Mouse (Mus musculus): ENCODE data around the gene Gramd1b.
A peak's percentile ranks its signal among the peaks of the same experiment; 100 is the strongest.

Gramd1b gene

DNA sequence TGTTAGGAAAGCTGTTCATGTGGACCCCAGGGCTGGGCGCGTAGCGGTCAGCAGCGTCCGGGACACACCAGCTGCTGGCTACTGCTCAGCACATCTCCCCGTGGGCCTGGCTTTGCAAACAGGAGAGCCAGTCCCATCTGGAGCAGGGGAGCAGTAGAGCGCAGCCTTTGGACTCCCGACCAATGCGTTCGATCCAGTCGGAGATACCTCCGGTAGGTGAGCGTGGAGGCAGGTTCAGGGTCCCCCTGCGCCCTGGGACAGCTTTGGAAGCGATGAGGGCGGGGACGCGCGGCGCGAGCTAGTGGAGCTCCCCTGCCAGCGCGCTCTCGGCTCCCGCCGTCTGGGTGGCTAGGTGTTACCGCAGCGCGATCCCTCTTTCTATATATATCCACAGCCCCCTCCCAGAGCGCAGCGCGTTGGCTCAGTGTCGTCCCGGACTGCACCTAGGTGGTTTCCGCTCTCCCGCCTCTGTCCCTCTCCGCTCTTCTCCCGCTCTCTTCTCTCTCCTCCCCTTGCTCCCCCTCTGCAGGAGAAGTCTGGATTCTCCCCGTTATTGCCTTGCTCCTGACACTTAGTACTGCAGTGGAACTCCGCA lies at the start of gene Gramd1b:
Gramd1b (minus strand) TSS at position 357 of the 595 bp plus-strand sequence.
- DNase-seq (ENCODE audit: low spot score in 2 of 2), result peak in 1 of 2 experiments; percentile 41

DNA sequence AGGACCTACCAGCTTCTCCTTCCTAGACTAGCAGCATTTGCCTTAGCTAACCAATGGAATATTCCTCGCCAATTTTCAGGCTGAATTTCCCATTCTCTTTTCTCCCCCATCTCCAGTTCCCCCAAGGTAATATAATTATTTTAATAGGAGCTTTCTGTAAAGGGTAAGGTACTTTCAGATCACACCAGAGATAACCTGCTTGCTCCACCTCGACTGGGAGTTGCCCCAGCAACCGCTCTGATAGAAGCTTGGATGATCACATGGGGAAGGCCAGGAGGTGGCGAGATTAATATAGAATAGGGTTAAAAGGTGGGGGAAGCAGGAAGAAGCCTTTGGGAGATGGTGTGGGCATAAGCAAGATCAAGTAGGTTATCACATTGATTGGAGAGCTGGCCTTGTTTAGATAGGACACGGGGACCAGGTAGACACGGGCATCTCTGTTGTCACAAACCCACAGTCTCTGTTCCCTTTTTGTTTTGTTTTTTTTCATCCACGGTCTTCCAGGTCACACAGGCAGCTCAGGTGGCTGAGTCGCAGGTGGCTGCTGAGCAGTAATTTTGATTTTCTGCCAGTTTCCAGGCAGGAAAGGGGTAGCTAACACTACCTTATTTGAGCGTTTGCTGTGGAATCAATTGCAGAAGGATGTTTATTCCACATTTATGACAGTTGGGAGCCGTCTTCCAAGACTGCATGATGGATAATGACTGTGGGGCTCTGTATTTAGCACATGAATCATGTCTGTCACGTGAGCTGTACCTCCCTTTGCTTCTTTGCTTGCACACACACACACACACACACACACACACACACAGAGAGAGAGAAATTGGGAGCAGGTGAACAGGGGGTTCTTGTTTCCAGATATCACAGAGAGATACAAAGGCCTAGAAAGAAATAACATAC lies 47.8 kb upstream of the Gramd1b start:
- no peak for DNase-seq (ENCODE audit: low spot score in 2 of 2)

DNA sequence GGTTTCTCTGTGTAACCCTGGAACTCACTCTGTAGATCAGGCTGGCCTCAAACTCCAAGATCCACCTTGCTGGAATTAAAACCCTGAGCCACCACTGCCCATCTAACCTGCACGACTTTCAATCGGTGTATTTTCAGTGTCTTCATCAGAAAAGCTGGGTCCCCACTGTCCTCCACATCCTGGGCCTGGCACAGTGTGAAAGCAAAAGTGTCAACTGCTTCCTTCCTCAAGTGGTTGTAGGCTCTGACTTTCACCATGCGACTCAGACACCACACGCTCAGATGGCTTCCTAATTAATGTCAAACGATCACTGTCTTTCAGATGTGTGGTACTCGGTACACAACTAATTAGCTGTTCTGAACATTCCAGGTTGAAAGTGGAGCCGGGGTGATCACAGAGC lies 45.9 kb upstream of the Gramd1b start:
- DNase-seq (ENCODE audit: low spot score in 2 of 2), result no peak

DNA sequence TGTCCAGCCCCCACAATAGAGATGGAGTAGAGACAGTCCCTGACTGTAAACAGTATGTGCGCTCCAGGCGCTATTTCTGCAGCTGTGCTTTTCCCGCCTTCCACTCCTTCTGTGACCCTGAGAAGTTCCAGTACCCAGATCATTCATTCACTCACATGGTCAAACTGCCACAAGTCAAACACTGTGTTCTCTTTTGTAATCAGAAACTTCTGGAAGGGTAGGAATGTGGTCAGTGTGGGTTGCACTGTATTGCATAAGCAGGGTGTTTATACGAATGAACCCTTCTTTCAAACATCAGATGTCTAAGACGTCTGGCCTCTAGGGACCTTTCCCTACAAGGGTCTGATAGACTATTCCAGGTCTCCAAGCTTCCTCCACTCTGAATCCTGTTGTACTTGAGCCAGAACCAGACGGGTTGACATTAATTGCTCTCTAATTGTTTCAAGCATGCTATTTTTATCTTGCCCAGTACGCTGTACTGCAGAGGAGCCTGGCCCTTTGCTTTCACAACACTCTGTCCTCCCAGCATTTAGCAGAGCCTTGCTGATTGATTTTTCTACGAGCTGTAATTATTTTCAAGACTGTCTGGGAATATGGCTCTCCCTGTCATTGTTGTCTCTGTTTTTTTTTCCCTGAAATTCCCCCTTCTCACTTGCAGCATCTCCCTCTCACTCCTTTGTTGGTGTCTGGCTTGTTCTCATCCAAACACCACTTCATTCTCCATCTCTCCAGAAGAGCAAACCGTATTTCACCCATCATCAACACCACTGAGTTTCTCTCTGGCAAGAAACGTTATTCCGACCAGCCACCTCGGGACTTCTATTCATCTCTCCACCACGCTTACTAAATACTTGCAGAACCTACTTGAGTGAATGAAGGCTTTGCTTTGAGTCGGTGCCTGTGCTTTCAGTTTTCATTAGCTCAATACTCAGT lies 44.1 kb upstream of the Gramd1b start:
- no peak for DNase-seq (ENCODE audit: low spot score in 2 of 2)

DNA sequence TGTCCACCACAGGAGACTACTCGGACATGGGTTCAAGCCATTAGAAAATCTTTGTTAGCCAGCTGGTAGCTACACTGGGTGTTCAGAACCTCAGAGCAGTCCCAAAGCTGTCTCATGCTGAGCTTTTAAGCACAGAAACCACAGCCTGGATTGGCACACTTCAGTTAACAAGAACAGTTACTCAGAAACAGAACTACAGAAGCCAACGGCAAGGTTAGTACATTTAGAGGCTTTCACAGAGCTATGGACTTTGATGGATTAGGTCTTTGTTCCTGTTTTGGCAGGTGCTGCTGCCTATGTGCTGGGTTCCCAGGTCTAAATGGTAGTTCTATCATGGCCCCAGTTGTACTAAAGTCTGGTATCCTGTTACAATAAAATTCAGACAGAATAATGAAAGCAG lies 40.1 kb upstream of the Gramd1b start:
- DNase-seq (ENCODE audit: low spot score in 2 of 2), result no peak

DNA sequence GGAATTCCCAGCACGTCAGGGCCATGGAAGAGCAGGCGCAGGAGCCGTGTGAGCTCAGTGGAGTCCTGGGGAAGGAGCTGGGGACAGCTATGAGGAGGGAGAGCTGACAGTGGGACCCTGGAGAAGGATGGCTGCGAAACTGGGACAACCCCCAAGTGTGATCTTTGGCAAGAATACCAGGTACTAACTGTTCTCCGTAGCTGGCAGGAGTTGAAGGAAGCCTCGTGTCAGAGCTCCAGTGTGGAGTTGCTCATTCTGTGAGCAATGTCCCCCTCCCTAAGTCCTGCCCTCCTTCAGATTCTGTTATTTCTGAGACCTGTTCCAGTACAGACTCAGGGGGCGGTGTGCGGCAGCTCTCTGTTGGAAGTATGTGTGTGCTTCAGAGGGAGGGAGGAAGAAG lies 36.9 kb upstream of the Gramd1b start:
- no peak for DNase-seq (ENCODE audit: low spot score in 2 of 2)

DNA sequence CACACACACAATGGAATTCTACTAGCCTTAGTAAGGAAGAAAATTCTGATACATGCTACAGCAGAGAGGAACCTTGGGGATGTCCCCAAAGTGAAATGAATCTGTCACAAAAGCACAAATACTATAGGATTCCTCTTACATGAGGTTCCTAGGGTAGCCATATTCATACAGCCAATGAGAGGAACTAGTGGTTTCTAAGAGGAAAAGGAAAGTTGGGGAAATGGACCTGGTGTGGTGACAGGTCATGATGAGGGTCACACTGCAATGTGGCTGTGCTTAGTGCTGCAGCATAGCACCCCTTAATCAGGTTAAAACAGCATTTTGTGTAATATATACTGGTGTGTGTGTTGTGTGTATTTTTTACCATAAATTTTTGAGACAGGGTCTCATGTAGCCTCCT lies 32.6 kb upstream of the Gramd1b start:
- DNase-seq (ENCODE audit: low spot score in 2 of 2), result no peak

DNA sequence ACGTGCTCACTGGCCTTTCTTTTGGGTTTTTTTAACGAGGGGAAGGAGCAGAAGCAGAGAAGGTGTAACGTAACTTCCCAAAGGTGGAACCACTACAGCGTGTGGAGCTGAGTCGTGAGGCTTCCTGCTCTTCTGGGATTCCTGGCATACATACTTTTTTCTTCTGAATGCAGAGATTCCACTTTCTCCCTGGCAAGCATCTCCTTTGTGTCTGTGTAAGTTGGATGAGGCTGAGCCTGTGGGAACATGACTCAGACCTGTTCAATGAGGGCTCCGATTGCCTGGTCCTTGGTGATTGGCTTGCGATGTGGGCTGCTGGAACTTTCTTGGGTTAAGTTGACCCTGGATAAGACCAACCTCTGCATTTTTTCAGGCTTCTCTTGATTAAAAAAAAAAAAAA lies 28.5 kb upstream of the Gramd1b start:
- no peak for DNase-seq (ENCODE audit: low spot score in 2 of 2)

DNA sequence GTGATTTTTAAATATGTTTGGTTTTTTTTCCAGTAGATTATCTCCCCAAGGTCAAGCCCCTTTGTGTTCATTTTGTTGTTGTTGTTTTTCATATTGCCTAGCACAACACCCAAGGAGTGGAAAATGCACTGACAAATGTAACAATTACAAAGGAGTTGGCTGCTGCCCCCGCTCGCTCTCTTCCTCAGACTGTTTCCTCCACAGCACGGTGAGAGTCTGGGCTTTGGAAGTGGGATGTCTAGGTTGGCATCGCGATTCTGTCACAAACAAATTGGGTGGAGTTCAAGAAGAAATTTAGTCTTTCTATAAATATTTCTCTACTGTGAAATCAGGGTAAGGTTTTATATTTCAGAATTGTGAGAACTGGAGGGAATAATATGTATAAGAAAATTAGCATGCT lies 26.6 kb upstream of the Gramd1b start:
- DNase-seq (ENCODE audit: low spot score in 2 of 2), result no peak

DNA sequence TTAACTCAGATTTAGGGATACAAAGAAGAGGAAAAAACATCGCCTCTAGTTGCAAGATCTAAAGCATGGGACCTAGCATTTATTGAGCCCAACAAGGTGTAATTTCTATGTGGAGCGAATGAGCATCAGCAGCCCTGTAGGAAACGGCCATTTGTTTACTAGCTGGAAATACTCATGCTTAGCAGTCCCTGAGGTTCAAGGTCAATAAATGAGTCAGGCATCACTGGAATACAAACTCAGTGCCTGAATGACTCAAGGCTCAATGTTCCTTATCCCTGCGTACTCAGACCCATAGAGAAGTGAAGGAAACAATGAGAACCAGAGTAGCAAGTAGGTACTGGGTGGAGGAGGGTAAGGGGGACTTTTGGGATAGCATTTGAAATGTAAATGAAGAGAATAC lies 25.2 kb upstream of the Gramd1b start:
- DNase-seq (ENCODE audit: low spot score in 2 of 2), result no peak

DNA sequence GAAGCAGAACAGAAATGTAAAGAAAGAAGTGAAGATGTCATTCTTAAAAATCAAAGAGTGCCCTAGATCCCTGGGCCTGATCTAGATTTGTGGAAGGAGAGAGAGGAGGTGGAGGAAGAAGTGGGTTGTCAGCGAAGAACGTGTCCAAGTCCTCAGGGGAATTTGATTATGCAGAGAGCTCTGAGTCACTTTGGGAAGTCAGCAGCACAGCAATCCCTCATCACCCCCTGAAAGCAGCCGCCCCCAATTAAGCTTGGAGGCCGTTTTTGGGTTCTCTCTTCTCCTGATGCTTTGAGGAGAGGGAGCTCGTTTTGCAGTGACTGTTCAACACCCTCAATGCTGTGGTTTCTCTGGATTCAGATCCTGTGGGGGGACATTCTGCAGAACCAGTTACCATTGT lies 24.1 kb upstream of the Gramd1b start:
- DNase-seq (ENCODE audit: low spot score in 2 of 2), result no peak

DNA sequence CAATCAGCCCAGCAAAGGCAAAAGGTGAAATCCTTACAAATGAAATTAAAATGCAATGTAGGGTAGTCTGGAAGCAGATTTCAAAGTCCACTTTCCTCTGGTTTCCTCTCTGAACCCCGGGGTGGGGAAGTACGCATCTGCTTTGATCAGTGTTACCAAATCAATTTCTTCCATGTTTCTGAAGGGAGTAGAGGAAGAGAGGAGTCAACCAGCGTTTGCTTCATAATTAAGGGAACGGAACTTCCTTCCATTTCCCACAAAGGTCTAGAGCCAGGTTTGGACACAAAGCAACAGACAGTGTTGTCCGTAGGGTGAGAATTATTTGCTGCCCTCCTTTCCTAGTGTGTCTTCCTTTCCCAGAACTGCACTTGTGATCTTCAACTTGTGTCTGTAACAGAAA lies 16.7 kb upstream of the Gramd1b start:
- DNase-seq (ENCODE audit: low spot score in 2 of 2), result no peak

DNA sequence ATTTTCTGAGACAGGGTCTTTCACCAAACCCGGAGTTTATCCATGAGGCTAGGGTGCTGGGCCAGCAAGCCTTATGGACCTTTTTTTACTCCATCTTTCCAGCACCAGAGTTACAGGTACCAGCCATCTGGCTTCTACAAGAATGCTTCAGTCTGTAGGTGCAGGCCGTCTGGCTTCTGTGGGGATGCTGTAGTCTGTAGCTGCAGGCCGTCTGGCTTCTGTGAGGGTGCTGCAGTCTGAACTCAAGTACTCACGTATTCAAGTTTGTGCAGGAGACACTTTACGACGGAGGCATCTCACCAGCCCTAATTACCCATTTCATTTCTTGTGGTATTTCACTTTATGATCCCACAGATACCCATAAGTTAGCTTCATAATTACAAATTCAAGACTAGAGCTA lies 14.0 kb upstream of the Gramd1b start:
- no peak for DNase-seq (ENCODE audit: low spot score in 2 of 2)

DNA sequence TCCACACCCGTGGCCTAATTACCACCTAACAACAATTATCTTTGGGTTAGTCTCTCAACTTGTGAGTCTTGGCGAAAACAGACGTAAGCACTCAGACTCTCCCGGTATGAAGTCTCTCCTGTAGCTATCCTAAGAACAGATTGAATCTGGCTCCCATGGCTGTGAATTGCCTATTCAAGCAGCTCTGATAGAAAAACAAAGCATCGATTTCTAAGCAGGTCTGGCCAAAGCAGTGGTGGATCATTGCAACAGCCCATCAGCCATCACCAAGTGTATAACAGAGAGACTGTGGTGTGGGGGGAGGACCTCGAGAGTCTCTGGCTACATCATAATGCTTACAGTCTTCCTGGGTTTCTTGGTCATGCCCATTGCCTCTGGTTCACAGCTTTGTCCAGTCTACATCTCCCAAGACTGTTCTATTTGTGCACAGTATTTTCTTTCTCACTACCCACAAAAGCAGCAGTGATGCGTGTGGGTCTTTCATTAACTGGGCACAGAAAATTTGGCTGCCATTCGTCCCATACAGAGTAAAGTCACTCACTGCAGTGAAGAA lies 8.5 kb upstream of the Gramd1b start:
- no peak for DNase-seq (ENCODE audit: low spot score in 2 of 2)

DNA sequence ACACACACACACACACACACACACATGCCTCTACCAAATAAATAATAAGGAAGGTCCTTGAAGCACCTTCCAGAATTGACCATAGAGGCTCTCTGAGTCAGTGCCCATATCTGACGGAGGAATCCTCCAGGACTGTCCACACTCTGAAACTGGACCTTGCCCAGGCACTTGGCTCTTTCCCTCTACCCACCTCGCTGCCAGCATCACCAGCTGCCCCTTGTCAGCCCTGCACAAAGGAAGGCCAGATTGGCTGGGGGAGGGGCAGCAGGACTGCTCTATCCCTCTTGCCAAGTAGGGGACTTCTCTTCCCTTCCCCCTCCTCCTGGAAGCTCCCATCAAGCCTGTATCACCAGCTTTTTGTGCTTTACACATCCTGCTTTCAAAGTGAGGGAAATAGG lies 6.5 kb upstream of the Gramd1b start:
- peak; percentile 78 to 96 for DNase-seq (ENCODE audit: low spot score in 2 of 2)

DNA sequence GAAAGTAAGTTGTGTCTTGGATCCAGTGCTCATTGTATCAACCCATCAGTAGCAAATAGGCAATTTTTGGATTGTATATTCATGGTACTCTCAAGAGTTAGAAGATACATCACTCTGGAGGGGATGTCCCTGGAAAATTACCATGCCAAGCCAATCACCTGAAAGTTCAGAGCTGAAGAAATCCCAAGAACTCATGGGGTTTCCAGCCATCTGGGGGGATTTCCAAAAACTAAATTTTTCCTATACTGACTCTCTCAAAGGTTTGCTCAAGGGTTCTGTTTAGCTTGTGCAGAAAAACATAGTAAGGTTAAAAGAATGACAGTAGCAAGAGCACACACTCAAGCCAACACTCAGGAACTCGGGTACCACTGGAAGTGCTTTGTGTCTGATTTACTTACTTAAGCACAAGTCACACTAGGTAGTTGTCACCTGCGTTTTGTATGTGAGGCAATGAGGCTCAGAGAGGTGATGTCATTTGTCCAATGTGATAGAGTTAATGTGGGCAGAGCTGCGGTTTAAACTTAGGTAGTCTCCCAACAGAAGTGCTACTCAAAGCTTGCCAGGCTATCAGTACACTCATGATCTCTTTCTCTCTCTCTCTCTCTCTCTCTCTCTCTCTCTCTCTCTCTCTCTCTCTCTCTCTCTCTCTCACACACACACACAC lies 6.0 kb upstream of the Gramd1b start:
- DNase-seq (ENCODE audit: low spot score in 2 of 2), result no peak

DNA sequence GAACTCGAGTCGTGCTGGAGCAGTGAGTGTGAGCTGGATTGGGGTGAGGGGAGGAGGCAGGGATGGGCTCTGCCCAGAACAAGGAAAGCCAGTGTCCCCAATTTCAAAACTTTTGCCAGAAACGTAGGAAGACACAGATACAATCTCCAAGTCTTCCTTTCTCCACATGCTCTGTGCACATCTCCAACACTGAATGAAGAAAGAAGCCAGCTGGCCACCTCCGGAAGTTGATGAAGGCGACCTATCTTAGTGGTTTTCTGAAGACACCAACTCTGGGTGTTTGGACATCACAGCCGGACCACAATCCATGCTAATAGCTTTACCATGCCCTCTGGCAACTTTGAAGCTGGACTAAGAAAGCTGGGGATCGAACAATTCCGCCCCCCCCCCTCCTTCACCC lies 647 bp downstream of the Gramd1b start:
- no peak for DNase-seq (ENCODE audit: low spot score in 2 of 2)

DNA sequence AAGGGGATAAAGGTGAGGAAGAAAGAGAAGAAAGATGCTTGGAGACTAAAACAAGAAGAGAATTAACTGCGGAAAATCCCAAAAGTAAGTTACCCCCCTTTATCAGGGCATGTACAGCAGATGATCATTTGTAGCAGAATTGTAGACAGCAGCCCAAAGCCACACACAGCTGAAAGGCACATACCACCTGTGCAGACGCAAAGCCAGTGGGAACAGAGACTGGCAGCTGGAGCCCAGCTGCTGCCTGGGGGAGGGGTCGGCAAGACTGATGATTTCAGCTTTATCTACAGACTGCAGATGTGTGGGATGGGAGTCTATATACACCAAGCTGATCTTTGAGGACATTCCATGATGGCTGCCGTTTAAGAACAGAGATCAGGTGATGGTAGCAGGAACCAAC lies 2.5 kb downstream of the Gramd1b start:
- DNase-seq (ENCODE audit: low spot score in 2 of 2), result no peak

DNA sequence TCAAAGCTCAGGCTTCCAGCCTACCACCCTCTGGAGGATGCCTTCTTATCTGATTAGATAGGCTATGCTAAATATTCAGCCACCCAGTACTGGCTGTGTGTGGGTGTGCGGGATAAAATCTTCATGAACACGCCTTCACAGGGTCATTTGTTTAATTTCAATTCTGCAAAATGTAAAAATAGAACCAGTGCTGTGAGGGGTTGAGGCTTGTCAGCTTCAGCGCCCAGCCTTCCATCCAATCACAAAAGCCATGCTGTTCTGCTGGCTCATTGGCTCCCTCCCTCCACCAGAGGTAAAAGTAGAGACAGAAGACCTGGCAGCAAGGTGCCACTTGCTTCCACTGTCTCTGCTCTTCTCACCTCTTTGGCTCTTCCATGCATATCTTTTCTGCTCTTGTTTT lies 4.3 kb downstream of the Gramd1b start:
- no peak for DNase-seq (ENCODE audit: low spot score in 2 of 2)

DNA sequence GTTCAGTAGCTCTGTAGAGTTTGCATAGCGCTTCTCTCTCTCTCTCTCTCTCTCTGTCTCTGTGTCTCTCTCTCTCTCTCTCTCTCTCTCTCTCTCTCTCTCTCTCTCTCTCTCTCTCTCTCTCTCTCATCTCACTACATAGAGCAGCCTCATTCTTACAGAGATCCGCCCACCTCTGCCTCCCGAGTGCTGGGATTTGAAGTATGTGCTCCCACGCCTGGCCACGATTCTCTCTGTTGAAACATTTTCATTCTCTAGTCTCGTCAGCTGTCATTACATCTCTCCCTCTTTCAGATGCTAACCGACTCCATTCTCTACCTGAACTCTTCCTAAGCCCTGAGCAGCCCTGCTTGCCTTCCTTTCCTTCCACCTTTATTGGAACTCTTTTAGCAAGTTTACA lies 9.0 kb downstream of the Gramd1b start:
- no peak for DNase-seq (ENCODE audit: low spot score in 2 of 2)

DNA sequence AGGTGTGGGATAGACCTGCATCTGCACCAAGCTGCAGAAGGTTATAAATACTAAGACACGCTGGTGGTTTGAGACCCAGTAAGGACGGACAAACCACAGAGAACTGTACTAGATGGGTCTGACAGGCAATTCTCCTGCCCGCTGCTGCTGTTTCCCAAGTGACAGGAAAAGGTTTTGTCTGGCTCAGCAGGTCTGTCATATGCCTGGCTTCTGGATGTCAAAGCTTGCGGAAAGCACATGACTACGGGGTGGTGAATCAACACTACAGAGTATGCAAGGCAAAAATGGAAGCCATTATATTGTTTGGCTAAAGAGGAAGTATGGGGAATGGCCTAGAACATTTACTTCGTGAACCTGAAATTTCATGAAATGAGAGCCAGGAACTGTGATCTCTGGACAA lies 10.1 kb downstream of the Gramd1b start:
- no peak for DNase-seq (ENCODE audit: low spot score in 2 of 2)

DNA sequence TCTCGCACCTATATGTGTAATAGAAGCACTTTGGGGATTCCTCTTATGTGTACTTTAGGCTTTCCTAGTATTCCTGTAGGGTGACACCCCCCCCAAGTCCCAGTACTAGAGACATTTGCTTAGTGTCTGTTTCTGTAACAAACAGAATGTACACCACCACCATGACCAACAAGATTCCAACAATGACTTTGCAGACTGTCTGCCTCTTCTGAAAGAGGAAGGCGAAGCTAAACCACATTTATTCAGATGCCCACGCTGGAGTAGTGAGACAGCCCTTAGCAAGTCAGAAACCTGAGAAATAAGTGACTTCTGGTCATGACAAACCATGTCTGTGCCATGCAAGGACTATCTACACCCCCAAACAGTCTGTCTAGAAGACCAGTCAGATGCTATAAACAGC lies 11.9 kb downstream of the Gramd1b start:
- no peak for DNase-seq (ENCODE audit: low spot score in 2 of 2)
